Mouse (Mus musculus): ENCODE results near the gene Zpbp. TPM values are rescaled to one million over a fixed set of nuclear protein-coding genes. Genes with fewer than 3 reads are reported as not detected.

The Zpbp gene
- total RNA-seq, 2 experiments from 2014 or later, result not detected

Other genes with a start within 250 kb of the Zpbp start
- gene Spata48, start 314 bp downstream of the Zpbp start, total RNA-seq (2015; ENCODE audit: low replicate concordance), result 1.8 TPM in 1 of 2 replicates, not detected in the other
- not detected in 2 replicates for gene Spata48, start 314 bp downstream of the Zpbp start, total RNA-seq (2017; ENCODE audit: low replicate concordance)
- gene 4930512M02Rik, start 165.4 kb upstream of the Zpbp start, total RNA-seq (2015; ENCODE audit: low replicate concordance), result not detected in 2 replicates
- gene 4930512M02Rik, start 165.4 kb upstream of the Zpbp start, total RNA-seq (2017; ENCODE audit: low replicate concordance), result not detected in 2 replicates
- gene Ikzf1, start 222.6 kb upstream of the Zpbp start, total RNA-seq (2015; ENCODE audit: low replicate concordance), result 116 and 120 TPM in 2 replicates
- gene Ikzf1, start 222.6 kb upstream of the Zpbp start, total RNA-seq (2017; ENCODE audit: low replicate concordance), result 40.9 and 81.1 TPM in 2 replicates

Data from erythroid progenitor cell, adult 5-6 weeks (primary cell).